Mouse (Mus musculus) heart, embryonic 14.5 days (tissue): ENCODE measurements around the gene Plekhh2. TPM values are rescaled to one million over a fixed set of nuclear protein-coding genes. Genes with fewer than 3 reads are reported as not detected.
A peak's percentile ranks its signal among the peaks of the same experiment; 100 is the strongest.

Experiments
- ATAC-seq: fragments of 200-750 bp; cut with Nextera tagmentation; 2 replicates; pipeline ENCODE4 v1.8.0; 2017; ENCODE audit warnings: low read depth, moderate TSS enrichment; ENCODE audit not compliant: insufficient number of reproducible peaks, insufficient read depth, low FRiP score
- H3K27ac ChIP-seq, 2 experiments: fragments of 200-500 bp in 1 of 2; fragments of 300-500 bp in 1 of 2; sonication (generic) in 1 of 2; replicated peaks in 1 of 2; 2 replicates each; pipeline ENCODE4 v1.5.1; 2012 to 2014; ENCODE audit warnings: low read depth in 2 of 2, low read length in 2 of 2, control low read depth in 1 of 2, mild to moderate bottlenecking in 1 of 2, mixed read lengths in 1 of 2; ENCODE audit not compliant: control insufficient read depth in 1 of 2, insufficient read depth in 1 of 2
- H3K27me3 ChIP-seq: fragments of 300-500 bp; sonication (generic); 2 replicates; pipeline ENCODE4 v1.6.1; 2014; ENCODE audit warnings: mild to moderate bottlenecking, low read length, control low read depth; ENCODE audit not compliant: control insufficient read depth, insufficient read depth
- H3K36me3 ChIP-seq: fragments of 300-500 bp; sonication (generic); 2 replicates; pipeline ENCODE4 v1.6.1; 2014; ENCODE audit warnings: mild to moderate bottlenecking, control low read depth, low read length, mixed read lengths; ENCODE audit not compliant: control insufficient read depth, insufficient read depth
- H3K4me1 ChIP-seq, 2 experiments: fragments of 200-500 bp in 1 of 2; fragments of 300-500 bp in 1 of 2; sonication (generic) in 1 of 2; 2 replicates each; pipeline ENCODE4 v1.6.1; 2012 to 2014; ENCODE audit warnings: low read length in 2 of 2, control low read depth in 1 of 2, mixed read lengths in 1 of 2; ENCODE audit not compliant: control insufficient read depth in 2 of 2, insufficient read depth in 2 of 2
- H3K4me2 ChIP-seq: fragments of 300-500 bp; sonication (generic); 2 replicates; pipeline ENCODE4 v1.6.1; 2014; ENCODE audit warnings: mild to moderate bottlenecking, low read length
- H3K4me3 ChIP-seq, 2 experiments: fragments of 200-500 bp in 1 of 2; fragments of 300-500 bp in 1 of 2; sonication (generic) in 1 of 2; 2 replicates each; pipeline ENCODE4 v1.5.1; 2012 to 2014; ENCODE audit warnings: low read length in 2 of 2, mild to moderate bottlenecking in 2 of 2, control low read depth in 1 of 2, low read depth in 1 of 2, moderate library complexity in 1 of 2; ENCODE audit not compliant: control insufficient read depth in 1 of 2, insufficient read depth in 1 of 2
- H3K9ac ChIP-seq: fragments of 300-500 bp; sonication (generic); 2 replicates; pipeline ENCODE4 v1.6.1; 2014; ENCODE audit warnings: mild to moderate bottlenecking, low read length
- H3K9me3 ChIP-seq: fragments of 300-500 bp; sonication (generic); 2 replicates; pipeline ENCODE4 v1.6.1; 2016; ENCODE audit warnings: low read length, control low read depth; ENCODE audit not compliant: control insufficient read depth
- WGBS: fragments of 180-500 bp; shearing (Covaris S2); extraction: QIAGEN DNeasy Blood & Tissue Kit; methylation state at CpG from one replicate; pipeline ENCODE4 v1.1.7; 2014; 5-methylcytosine and 5-hydroxymethylcytosine counted together
- polyA plus RNA-seq: library from polyadenylated mRNA; unstranded; fragments of >200 nt; fragmentation: Nextera tagmentation; extraction: Ambion mirVana; gene quantifications from 2 replicates; pipeline ENCODE4 v1.2.1, GENCODE M21; 2014

Plekhh2 gene
- polyA plus RNA-seq, 1 experiment from 2014 or later, result 2.7 TPM

DNA sequence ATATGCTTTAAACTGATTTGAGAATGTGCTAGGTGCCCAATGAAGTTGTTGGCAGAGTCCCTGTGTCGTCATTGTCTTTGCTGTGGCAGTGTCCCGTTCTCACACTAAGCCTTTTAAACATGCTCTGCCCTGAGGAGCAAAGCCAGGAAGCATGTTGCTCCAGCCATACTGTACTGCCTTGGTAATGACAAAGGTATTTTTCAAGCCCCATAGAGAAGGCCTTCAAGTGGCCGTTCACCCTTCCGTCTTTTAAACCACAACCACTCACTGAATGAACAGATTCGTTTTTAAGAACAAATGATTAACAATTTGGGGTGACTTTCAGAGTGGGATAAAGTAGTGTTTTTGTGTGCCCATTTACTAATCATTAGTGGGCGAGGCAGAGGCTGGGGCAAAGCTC, 109.5 kb downstream of the Plekhh2 start:
- WGBS, result 82% methylated on average over 6 of the region's 6 CpGs
- Histone ChIP-seq H3K27me3 (no peaks in the 10 kb centered on the region), H3K9me3 (no peaks in the 10 kb centered on the region), H3K27ac (no peak overlapping the region), H3K9ac (no peak overlapping the region), H3K4me1 (peaks cover 0 to 2% of the 10 kb centered on the region in 2 experiments; a peak in 1 of 4 replicates), H3K36me3 (no peaks in the 10 kb centered on the region), H3K4me3 (no peak overlapping the region), H3K4me2 (no peak overlapping the region)
- ATAC-seq, result no peak

GRCm38 (mm10) chr17:84622028-84622427, 110.3 kb downstream of the Plekhh2 start:
- H3K4me3 ChIP-seq, result no peak overlapping the region
- H3K4me2 ChIP-seq, result no peak overlapping the region
- no peaks in the 10 kb centered on the region for H3K36me3 ChIP-seq
- 65% methylated on average over 4 of the region's 4 CpGs for WGBS
- no peak overlapping the region for H3K9ac ChIP-seq
- ATAC-seq, result no peak
- H3K4me1 ChIP-seq, result peaks cover 3 to 5% of the 10 kb centered on the region in 2 experiments; a peak in 2 of 4 replicates
- no peak overlapping the region for H3K27ac ChIP-seq
- no peaks in the 10 kb centered on the region for H3K27me3 ChIP-seq
- no peaks in the 10 kb centered on the region for H3K9me3 ChIP-seq

DNA sequence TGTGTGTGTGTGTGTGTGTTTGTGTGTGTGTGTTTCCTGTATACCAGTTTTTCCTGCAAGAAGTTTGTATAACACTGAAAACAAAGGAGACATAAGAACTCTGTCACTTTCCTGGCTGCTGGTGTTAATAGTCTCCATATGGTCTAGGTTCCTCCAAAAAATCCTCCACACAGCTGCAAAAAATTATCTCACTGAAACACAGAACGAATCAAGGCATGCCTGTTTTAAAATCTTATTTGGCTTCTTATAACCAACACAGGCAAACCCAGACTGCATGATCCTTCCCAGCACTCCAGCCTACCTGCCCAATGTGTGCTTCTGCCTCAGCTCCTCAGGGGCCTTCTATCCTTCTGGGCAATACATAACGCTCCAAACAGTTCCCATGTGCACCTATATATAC, 111.2 kb downstream of the Plekhh2 start:
- no peak overlapping the region; a peak in 1 of 4 replicates for H3K27ac ChIP-seq
- no peaks in the 10 kb centered on the region for H3K36me3 ChIP-seq
- WGBS, result 62% methylated on average over 2 of the region's 2 CpGs
- no peak overlapping the region for H3K4me3 ChIP-seq
- peaks cover 3 to 5% of the 10 kb centered on the region in 2 experiments; a peak in 2 of 4 replicates for H3K4me1 ChIP-seq
- no peak for ATAC-seq
- no peak overlapping the region for H3K4me2 ChIP-seq
- no peaks in the 10 kb centered on the region for H3K9me3 ChIP-seq
- no peaks in the 10 kb centered on the region for H3K27me3 ChIP-seq
- H3K9ac ChIP-seq, result no peak overlapping the region

- 0% methylated on average over 25 of the region's 25 CpGs for WGBS
- Histone ChIP-seq H3K4me3 (peak within 1 kb of the TSS; percentile 49 to 78), H3K27ac (no peak within 1 kb of the TSS), H3K4me2 (peak within 1 kb of the TSS; percentile 66), H3K9me3 (no peaks in the 10 kb centered on the region), H3K9ac (peak within 1 kb of the TSS; percentile 66), H3K27me3 (no peaks in the 10 kb centered on the region), H3K4me1 (peaks cover 3% of the 10 kb centered on the region in 2 experiments; a peak in 2 of 4 replicates), H3K36me3 (no peaks in the 10 kb centered on the region)
- peak; percentile 87 for ATAC-seq
These were observed 114.7 kb downstream of the Plekhh2 start, which contains the start of gene Dync2li1 for GRCm38 (mm10) chr17:84626276-84626856. TSS of gene Dync2li1 (plus strand) at chr17:84626496.

DNA sequence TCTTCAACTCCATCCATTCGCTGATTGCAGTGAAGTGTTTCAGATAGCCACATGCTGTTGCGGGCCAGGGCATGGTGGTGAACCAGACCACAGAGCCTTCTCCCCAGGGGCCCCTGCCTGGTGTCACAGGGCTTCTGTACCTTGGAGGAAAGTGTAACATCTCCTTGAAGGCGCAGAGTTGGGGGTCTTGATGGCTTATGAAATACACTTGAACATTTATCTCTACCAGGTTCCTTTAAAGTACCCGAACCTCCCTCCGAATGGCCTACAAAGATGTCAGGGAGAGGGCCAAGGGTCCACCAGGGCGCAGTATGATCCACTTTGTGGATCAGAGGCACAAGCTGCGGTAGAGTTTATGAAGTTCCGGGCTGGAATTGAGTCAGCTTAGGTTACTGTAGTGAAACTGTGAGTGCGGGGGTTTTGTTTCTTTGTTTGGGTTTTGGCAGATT, 115.2 kb downstream of the Plekhh2 start:
- no peaks in the 10 kb centered on the region for H3K27me3 ChIP-seq
- H3K4me2 ChIP-seq, result peak overlapping the region; percentile 66
- no peaks in the 10 kb centered on the region for H3K36me3 ChIP-seq
- peak overlapping the region; percentile 66 for H3K9ac ChIP-seq
- peak overlapping the region; percentile 10 to 49 for H3K4me3 ChIP-seq
- ATAC-seq, result no peak
- H3K9me3 ChIP-seq, result no peaks in the 10 kb centered on the region
- H3K27ac ChIP-seq, result no peak overlapping the region
- 37% methylated on average over 9 of the region's 9 CpGs for WGBS
- peaks cover 3% of the 10 kb centered on the region in 2 experiments; a peak in 2 of 4 replicates for H3K4me1 ChIP-seq

DNA sequence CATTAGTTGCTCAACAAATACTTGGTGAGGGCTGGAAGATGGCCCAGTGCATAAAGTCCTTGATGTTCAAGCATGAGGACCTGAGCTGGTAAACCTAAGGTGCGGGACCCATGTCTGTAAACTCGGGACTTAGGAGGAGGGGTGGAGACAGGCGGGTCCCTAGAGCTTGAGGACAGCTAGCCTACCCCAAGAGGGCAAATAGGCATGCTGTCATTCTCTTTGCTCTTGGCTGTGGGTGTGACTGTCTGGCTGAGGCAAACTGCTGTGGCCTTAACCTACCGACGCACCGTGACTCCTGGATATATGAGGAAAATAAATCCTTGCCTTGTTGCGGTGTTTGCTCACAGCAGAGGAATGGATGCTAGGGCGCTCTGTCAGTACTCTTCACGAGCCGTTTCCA, 116.0 kb downstream of the Plekhh2 start:
- Histone ChIP-seq H3K4me1 (peaks cover 3% of the 10 kb centered on the region in 2 experiments; a peak in 2 of 4 replicates), H3K4me2 (no peak overlapping the region), H3K9ac (no peak overlapping the region), H3K27me3 (no peaks in the 10 kb centered on the region), H3K4me3 (no peak overlapping the region), H3K36me3 (no peaks in the 10 kb centered on the region), H3K9me3 (no peaks in the 10 kb centered on the region), H3K27ac (no peak overlapping the region)
- WGBS, result 84% methylated on average over 10 of the region's 10 CpGs
- ATAC-seq, result no peak

GRCm38 (mm10) chr17:84628611-84629010, 116.9 kb downstream of the Plekhh2 start:
- Histone ChIP-seq H3K4me1 (peaks cover 3% of the 10 kb centered on the region in 2 experiments; a peak in 2 of 4 replicates), H3K9ac (no peak overlapping the region), H3K36me3 (no peaks in the 10 kb centered on the region), H3K27ac (no peak overlapping the region), H3K4me2 (no peak overlapping the region), H3K27me3 (no peaks in the 10 kb centered on the region), H3K9me3 (no peaks in the 10 kb centered on the region), H3K4me3 (no peak overlapping the region)
- 72% methylated on average over 9 of the region's 9 CpGs for WGBS
- ATAC-seq, result no peak

- H3K27me3 ChIP-seq, result no peaks in the 10 kb centered on the region
- peaks cover 1 to 2% of the 10 kb centered on the region in 2 experiments; a peak in 2 of 4 replicates for H3K4me1 ChIP-seq
- 87% methylated on average over 6 of the region's 6 CpGs for WGBS
- H3K4me2 ChIP-seq, result no peak overlapping the region
- no peak overlapping the region for H3K4me3 ChIP-seq
- no peaks in the 10 kb centered on the region for H3K36me3 ChIP-seq
- no peak overlapping the region for H3K9ac ChIP-seq
- no peak overlapping the region for H3K27ac ChIP-seq
- no peak for ATAC-seq
- H3K9me3 ChIP-seq, result no peaks in the 10 kb centered on the region
These were observed 120.1 kb downstream of the Plekhh2 start for GRCm38 (mm10) chr17:84631836-84632235.
